Mouse (Mus musculus) bone marrow macrophage, adult 2 months (primary cell): ENCODE measurements around the gene Trpt1.

Experiments used
- CTCF ChIP-seq: IDR thresholded peaks from 2 replicates; pipeline ENCODE4 v1.5.1; 2012; ENCODE audit warnings: low read depth, mild to moderate bottlenecking, low read length, moderate library complexity
- POLR2A ChIP-seq: IDR thresholded peaks from 2 replicates; pipeline ENCODE4 v1.6.1; 2012; ENCODE audit warnings: mild to moderate bottlenecking, low read depth, low read length, borderline replicate concordance

DNA sequence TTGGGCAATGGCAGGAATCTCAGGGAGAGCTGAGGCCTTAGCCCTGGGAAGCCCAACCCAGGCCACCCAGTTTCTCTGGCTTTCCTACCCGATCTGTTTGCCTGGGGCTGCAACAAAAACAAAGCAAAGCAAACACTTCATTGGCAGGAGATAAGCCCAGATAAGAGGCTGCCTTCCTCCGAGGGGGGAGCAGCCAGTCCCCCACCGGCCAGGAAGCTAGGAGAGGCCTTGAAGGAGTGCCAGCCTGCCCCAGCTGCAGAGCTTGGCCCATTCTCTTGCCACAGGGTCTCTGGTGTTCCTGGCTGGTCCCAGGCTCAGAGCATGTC, 43.3 kb upstream of the Trpt1 start:
- no peak for TF ChIP-seq POLR2A
- no peak for TF ChIP-seq CTCF
